Mouse (Mus musculus): ENCODE data around the gene E130311K13Rik. TPM values are rescaled to one million over a fixed set of nuclear protein-coding genes. Genes with fewer than 3 reads are reported as not detected.

E130311K13Rik gene
- total and polyA plus RNA-seq, 3 experiments, result 3.9 to 4.0 TPM; not detected in 1

GRCm38 (mm10) chr3:63964100-63964921 is 35.0 kb upstream of the E130311K13Rik start, which contains the start of gene Slc33a1 (continued):
- TF ChIP-seq ELF1 (IDR thresholded peaks at IDR 0.05; ENCODE audit: low read depth, low read length) (peak; percentile 90), GATA1 (IDR thresholded peaks at IDR 0.05; ENCODE audit: low read depth, low read length) (peak; percentile 75), ZNF384 (IDR thresholded peaks at IDR 0.05; ENCODE audit: low read depth, low read length) (no peak), TCF12 (IDR thresholded peaks at IDR 0.05; ENCODE audit: low read depth, low read length) (peak; percentile 81)

- Histone ChIP-seq H3K36me3 (ENCODE audit: control insufficient read depth in 1 of 2, insufficient read depth in 2 of 2, low read length in 2 of 2) (peaks cover 2 to 34% of the 10 kb centered on the region in 2 experiments), H3K27me3 (ENCODE audit: control insufficient read depth in 1 of 2, insufficient read depth in 2 of 2, low read length in 2 of 2) (no peaks in the 10 kb centered on the region), H3K27ac (ENCODE audit: control insufficient read depth, low read depth, low read length) (peak overlapping the region; percentile 61), H3K4me3 (ENCODE audit: control insufficient read depth in 1 of 2, insufficient read depth in 1 of 2, low read depth in 2 of 2, low read length in 2 of 2) (peak overlapping the region; percentile 77 to 96), H3K4me1 (ENCODE audit: control insufficient read depth in 1 of 2, insufficient read depth in 2 of 2, low read length in 2 of 2) (peaks cover 5 to 12% of the 10 kb centered on the region in 2 experiments), H3K9ac (ENCODE audit: control insufficient read depth, low read depth, low read length, poor library complexity, severe bottlenecking) (peak overlapping the region; percentile 90), H3K79me2 (ENCODE audit: control insufficient read depth, insufficient read depth, low read length, poor library complexity) (peaks cover 33% of the 10 kb centered on the region), H3K9me3 (replicated peaks; ENCODE audit: insufficient read depth, low read length) (no peaks in the 10 kb centered on the region)
- DNase-seq (ENCODE audit: low read depth, low spot score), result peak; percentile 64
- no peak for TF ChIP-seq NRF1 (IDR thresholded peaks at IDR 0.05; ENCODE audit: insufficient read depth, low read depth, low read length, poor library complexity, severe bottlenecking)
- TF ChIP-seq KAT2A (conservative IDR thresholded peaks at IDR 0.05; ENCODE audit: low read depth, low read length), result no peak
- no peak for TF ChIP-seq TCF12 (IDR thresholded peaks at IDR 0.05; ENCODE audit: low read depth, low read length)
- no peak for TF ChIP-seq GABPA (IDR thresholded peaks at IDR 0.05; ENCODE audit: low read depth, low read length)
- no peak for TF ChIP-seq MAX (IDR thresholded peaks at IDR 0.05; ENCODE audit: low read length)
- no peak for TF ChIP-seq E2F4 (IDR thresholded peaks at IDR 0.05; ENCODE audit: borderline replicate concordance, low read depth, low read length)
- no peak for TF ChIP-seq NELFE (IDR thresholded peaks at IDR 0.05; ENCODE audit: low read depth, low read length)
- TF ChIP-seq TAL1 (IDR thresholded peaks at IDR 0.05; ENCODE audit: low read length), result no peak
- no peak for TF ChIP-seq TBP (IDR thresholded peaks at IDR 0.05; ENCODE audit: low read depth, low read length)
- TF ChIP-seq ZC3H11A (IDR thresholded peaks at IDR 0.05; ENCODE audit: low read depth, low read length), result no peak
- TF ChIP-seq POLR2AphosphoS2 (IDR thresholded peaks at IDR 0.05; ENCODE audit: low read length), result 0 out of 2 replicates have a peak, but pooled peaks have one; percentile 27
- no peak for TF ChIP-seq CTCF (IDR thresholded peaks at IDR 0.05 in 2 of 3, conservative IDR thresholded peaks at IDR 0.05 in 1 of 3; ENCODE audit: control insufficient read depth in 1 of 3, insufficient read depth in 1 of 3, low read depth in 2 of 3, low read length in 3 of 3, poor library complexity in 1 of 3, severe bottlenecking in 1 of 3)
- TF ChIP-seq USF2 (IDR thresholded peaks at IDR 0.05; ENCODE audit: borderline replicate concordance in 1 of 2, insufficient read depth in 1 of 2, low read depth in 1 of 2, low read length in 2 of 2), result no peak
- TF ChIP-seq CHD1 (IDR thresholded peaks at IDR 0.05; ENCODE audit: low read depth, low read length), result no peak
- no peak for TF ChIP-seq RCOR1 (IDR thresholded peaks at IDR 0.05; ENCODE audit: low read depth, low read length)
- TF ChIP-seq POLR2AphosphoS5 (IDR thresholded peaks at IDR 0.05; ENCODE audit: borderline replicate concordance, low read depth, low read length), result no peak
- TF ChIP-seq POLR2A (IDR thresholded peaks at IDR 0.05; ENCODE audit: control insufficient read depth in 1 of 2, insufficient read depth in 1 of 2, low read depth in 1 of 2, low read length in 2 of 2, poor library complexity in 1 of 2), result no peak
- TF ChIP-seq MAFK (IDR thresholded peaks at IDR 0.05; ENCODE audit: borderline replicate concordance, low read depth, low read length), result no peak
- TF ChIP-seq ETS1 (IDR thresholded peaks at IDR 0.05; ENCODE audit: low read depth, low read length), result no peak
- 0 out of 2 replicates have a peak, but pooled peaks have one; percentile 7 for TF ChIP-seq UBTF (IDR thresholded peaks at IDR 0.05; ENCODE audit: borderline replicate concordance, insufficient read depth, low read depth, low read length)
- no peak for TF ChIP-seq ZKSCAN1 (IDR thresholded peaks at IDR 0.05; ENCODE audit: low read depth, low read length)
- TF ChIP-seq MAZ (IDR thresholded peaks at IDR 0.05; ENCODE audit: low read depth, low read length), result no peak
- TF ChIP-seq MYB (IDR thresholded peaks at IDR 0.05; ENCODE audit: low read depth, low read length), result no peak
- 0 out of 2 replicates have a peak, but pooled peaks have one; percentile 20 for TF ChIP-seq MYC (IDR thresholded peaks at IDR 0.05; ENCODE audit: low read depth, low read length)
- no peak for TF ChIP-seq CHD2 (IDR thresholded peaks at IDR 0.05; ENCODE audit: low read length)
- no peak for TF ChIP-seq HCFC1 (IDR thresholded peaks at IDR 0.05; ENCODE audit: low read depth, low read length)
- no peak for TF ChIP-seq BHLHE40 (IDR thresholded peaks at IDR 0.05; ENCODE audit: borderline replicate concordance, low read depth, low read length)
- TF ChIP-seq ZMIZ1 (IDR thresholded peaks at IDR 0.05; ENCODE audit: low read depth, low read length), result no peak
- no peak for TF ChIP-seq ELF1 (IDR thresholded peaks at IDR 0.05; ENCODE audit: low read depth, low read length)
- no peak for TF ChIP-seq EP300 (IDR thresholded peaks at IDR 0.05; ENCODE audit: low read depth in 1 of 2, low read length in 2 of 2)
Observed at GRCm38 (mm10) chr3:63963421-63964099, 34.3 kb upstream of the E130311K13Rik start.

Measured in MEL (cell line).